Mouse (Mus musculus): ENCODE measurements around the gene Gpc6. TPM values are rescaled to one million over a fixed set of nuclear protein-coding genes. Genes with fewer than 3 reads are reported as not detected.

The Gpc6 gene
- polyA plus RNA-seq, 1 experiment from 2014 or later, result 28.6 TPM

DNA sequence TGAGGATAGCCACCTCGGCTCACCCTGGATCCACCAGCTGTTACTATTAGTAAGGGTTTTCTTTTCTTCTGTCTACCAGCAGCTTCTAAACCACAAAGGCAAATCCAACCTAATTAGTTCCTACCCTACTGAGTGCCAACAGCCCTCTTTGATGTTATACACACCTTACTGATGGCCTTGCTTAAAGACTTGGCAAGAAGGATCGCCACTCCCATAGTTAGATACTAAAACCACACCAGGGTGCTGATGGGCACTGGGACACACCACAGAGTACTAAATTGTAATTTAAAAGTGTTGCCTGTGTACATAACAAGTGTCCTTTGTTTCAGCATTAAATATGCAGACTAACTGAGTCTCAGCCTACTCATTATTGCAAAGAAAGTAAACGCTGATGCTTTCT is 912.6 kb downstream of the Gpc6 start:
- WGBS, result 70% methylated on average over 3 of the region's 3 CpGs
- H3K27me3 ChIP-seq, result no peaks in the 10 kb centered on the region
- no peak overlapping the region for H3K9ac ChIP-seq
- no peaks in the 10 kb centered on the region for H3K36me3 ChIP-seq
- H3K4me1 ChIP-seq, result 0 out of 2 replicates have a peak, but pooled peaks cover 7% of the 10 kb centered on the region
- no peak overlapping the region for H3K4me2 ChIP-seq
- no peak overlapping the region for H3K4me3 ChIP-seq
- no peak overlapping the region for H3K27ac ChIP-seq
- no peak for ATAC-seq (ENCODE audit: borderline replicate concordance, extremely low read depth, low FRiP score, low TSS enrichment)
- no peaks in the 10 kb centered on the region for H3K9me3 ChIP-seq

DNA sequence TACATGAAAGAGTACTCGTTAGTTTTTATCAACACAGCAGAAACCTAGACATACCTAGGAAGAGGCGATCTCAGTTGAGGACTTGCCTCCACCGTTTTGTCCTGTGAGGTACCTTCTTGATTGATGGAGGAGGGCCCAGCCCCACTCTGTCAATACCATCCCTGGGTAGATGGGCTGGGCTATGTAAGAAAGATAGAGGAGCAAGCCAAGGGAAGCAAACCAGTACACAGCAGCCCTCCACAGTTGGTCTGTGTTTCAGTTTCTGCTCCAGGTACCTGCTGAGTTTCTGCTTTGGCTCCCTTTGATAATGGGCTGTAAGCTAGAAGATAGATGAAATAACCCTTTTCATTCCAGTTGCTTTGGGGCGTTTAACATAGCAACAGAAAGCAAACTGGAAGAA is 916.1 kb downstream of the Gpc6 start:
- Histone ChIP-seq H3K27me3 (no peaks in the 10 kb centered on the region), H3K36me3 (no peaks in the 10 kb centered on the region), H3K9ac (no peak overlapping the region), H3K9me3 (no peaks in the 10 kb centered on the region), H3K4me2 (no peak overlapping the region), H3K27ac (no peak overlapping the region), H3K4me3 (no peak overlapping the region), H3K4me1 (peaks cover 7% of the 10 kb centered on the region; the same call in 1 of the 2 replicates)
- WGBS, result 61% methylated on average over 4 of the region's 4 CpGs
- no peak for ATAC-seq (ENCODE audit: borderline replicate concordance, extremely low read depth, low FRiP score, low TSS enrichment)

DNA sequence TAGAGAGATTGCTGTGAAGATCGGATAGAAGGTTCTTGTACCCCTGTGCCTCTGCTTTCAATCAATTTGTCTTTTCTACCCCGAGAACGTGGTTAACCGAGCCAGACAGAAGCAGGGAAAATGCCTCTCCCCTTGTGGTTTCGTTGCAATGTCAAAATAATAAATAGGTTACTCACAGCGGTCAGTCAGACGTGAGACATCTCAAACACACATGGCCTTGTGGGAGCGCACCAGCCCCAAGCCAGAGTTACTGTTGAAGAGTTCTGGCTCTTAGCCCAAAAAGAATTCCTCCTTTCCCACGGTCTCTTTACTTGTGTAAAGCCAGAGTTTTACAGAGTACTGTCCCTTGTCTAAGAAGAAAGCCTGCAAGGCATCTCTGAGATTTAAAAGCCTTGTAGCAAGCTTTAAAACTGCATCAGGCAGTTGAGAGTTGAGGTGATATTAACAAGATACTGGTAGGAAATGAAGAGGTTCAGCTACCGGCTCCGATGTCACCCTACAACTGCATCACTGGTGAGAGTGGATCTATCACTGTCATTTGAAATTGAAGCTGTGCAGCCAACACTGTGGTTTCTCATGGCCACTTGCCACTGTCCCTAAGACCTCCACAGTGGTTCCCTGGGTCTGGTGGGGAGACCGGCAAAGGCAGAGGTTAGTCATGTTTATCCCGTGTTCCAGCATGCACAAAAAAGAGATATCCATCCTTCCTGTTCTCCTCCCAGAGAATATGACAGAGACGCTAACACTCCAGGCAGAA is 916.9 kb downstream of the Gpc6 start:
- Histone ChIP-seq H3K9ac (no peak overlapping the region), H3K9me3 (no peaks in the 10 kb centered on the region), H3K27me3 (no peaks in the 10 kb centered on the region), H3K4me1 (peaks cover 7% of the 10 kb centered on the region; the same call in 1 of the 2 replicates), H3K27ac (no peak overlapping the region; the same call in 1 of the 2 replicates), H3K36me3 (no peaks in the 10 kb centered on the region), H3K4me3 (no peak overlapping the region), H3K4me2 (no peak overlapping the region; the same call in 1 of the 2 replicates)
- WGBS, result 46% methylated on average over 14 of the region's 14 CpGs
- peak; percentile 49; the same call in 1 of the 2 replicates for ATAC-seq (ENCODE audit: borderline replicate concordance, extremely low read depth, low FRiP score, low TSS enrichment)

DNA sequence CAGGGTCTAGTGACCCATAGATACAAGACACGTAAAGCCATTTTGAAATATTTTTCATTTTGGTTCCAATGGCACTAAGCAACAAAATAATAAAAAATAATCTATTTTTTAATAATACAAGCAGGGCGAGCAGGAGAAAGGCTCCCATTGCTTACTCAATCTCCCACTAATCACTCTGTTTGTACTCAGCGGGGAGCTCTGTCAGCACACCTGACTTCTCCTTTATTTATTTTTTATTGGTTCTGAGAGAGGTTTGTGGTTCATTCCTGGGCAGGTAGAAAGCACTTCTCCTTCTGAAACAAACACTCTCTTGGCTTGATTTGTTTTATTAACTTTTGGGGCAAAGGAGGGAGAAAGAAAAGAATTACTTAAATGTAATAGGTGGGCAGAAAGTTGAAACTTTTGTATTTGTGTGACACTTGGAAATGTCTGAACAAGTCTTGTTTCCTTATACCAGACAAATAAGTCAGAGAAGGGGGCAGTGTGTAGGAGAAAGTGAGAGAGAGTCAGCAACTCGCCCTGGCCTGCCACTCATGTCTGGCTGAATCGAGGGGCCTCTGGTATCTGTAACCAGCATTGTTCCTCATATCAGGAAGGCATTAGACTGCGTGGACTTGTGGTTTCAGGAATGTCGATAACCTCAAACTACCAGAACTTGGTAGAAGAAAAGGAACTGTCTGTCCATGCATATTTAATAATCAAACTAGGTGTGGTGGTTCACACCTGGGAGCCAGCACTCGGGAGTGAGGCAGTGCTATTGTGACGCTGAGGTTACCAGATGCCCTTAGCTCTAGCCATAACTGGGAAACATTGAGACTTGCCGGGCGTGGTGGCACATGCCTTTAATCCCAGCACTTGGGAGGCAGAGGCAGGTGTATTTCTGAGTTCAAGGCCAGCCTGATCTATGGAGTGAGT is 924.7 kb downstream of the Gpc6 start:
- Histone ChIP-seq H3K9me3 (no peaks in the 10 kb centered on the region), H3K4me2 (no peak overlapping the region), H3K9ac (no peak overlapping the region), H3K27me3 (no peaks in the 10 kb centered on the region), H3K4me1 (no peaks in the 10 kb centered on the region), H3K36me3 (no peaks in the 10 kb centered on the region), H3K27ac (no peak overlapping the region), H3K4me3 (no peak overlapping the region)
- WGBS, result 67% methylated on average over 11 of the region's 11 CpGs
- ATAC-seq (ENCODE audit: borderline replicate concordance, extremely low read depth, low FRiP score, low TSS enrichment), result no peak

DNA sequence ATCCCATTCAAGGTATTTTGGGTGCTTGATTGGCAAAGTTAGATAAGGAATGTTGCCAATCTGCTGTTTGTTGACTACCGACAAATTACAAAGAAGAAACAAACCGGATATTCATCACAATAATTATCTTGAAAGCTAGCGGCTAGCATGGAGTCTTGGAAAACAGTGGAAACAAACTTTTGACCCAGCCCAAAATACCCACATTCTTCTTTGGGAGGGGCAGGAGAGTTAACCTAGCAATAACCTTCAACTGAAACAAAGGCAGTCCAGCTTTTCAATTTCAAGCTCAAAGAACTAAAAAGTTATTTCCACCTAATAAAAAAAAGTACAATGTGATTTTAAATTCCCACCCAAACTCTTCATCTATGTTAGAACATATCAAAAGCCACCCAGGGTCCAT is 927.2 kb downstream of the Gpc6 start:
- Histone ChIP-seq H3K36me3 (no peaks in the 10 kb centered on the region), H3K4me3 (no peak overlapping the region), H3K9ac (no peak overlapping the region), H3K9me3 (no peaks in the 10 kb centered on the region), H3K4me2 (no peak overlapping the region), H3K27ac (no peak overlapping the region), H3K4me1 (no peaks in the 10 kb centered on the region), H3K27me3 (no peaks in the 10 kb centered on the region)
- no peak for ATAC-seq (ENCODE audit: borderline replicate concordance, extremely low read depth, low FRiP score, low TSS enrichment)
- 82% methylated on average over 3 of the region's 3 CpGs for WGBS

DNA sequence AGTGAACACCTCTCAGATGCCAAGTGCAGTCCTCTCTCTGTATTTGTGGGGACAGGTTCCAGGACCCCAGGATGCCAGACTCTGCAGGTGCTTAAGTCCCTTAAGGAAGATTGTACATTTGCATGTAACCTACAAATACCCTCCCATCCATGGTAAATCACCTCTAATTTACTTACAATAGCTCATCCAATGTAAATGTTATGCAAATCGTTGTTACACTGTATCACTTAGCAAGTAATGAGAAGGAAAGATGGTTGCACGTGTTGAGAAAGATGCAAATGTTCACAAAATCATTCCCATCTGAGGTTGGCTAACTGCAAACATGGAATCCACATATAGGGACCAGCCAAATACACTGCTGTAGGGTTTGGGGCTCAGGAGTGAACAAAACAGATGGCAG is 927.7 kb downstream of the Gpc6 start:
- H3K27ac ChIP-seq, result no peak overlapping the region
- H3K4me2 ChIP-seq, result no peak overlapping the region

DNA sequence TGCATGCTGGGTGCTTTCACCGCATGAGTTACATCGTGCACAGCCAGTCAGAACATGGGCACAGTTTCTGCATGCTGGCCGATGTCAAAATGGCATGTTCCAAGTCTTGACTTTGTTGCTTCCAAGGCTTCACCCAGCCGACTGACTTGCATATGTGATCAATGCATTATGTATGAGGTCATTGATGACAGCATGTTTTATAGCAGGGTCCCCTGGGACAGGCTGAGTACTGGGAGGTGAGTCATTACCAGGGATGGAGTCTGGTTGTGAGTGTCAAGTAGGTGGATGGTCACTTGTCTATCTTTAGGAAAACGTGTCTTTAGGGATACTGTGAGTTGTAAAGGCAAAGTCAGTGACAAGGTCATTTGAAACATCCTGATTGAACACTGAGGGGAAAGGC is 929.4 kb downstream of the Gpc6 start:
- 89% methylated on average over 5 of the region's 5 CpGs for WGBS
- no peak overlapping the region for H3K4me2 ChIP-seq
- no peak for ATAC-seq (ENCODE audit: borderline replicate concordance, extremely low read depth, low FRiP score, low TSS enrichment)
- H3K4me1 ChIP-seq, result no peaks in the 10 kb centered on the region
- H3K9ac ChIP-seq, result no peak overlapping the region
- no peaks in the 10 kb centered on the region for H3K36me3 ChIP-seq
- H3K9me3 ChIP-seq, result no peaks in the 10 kb centered on the region
- H3K27me3 ChIP-seq, result no peaks in the 10 kb centered on the region
- no peak overlapping the region for H3K4me3 ChIP-seq
- no peak overlapping the region for H3K27ac ChIP-seq

More for the DNA sequence above, 927.7 kb downstream of the Gpc6 start:
- WGBS, result 84% methylated on average over 2 of the region's 2 CpGs
- ATAC-seq (ENCODE audit: borderline replicate concordance, extremely low read depth, low FRiP score, low TSS enrichment), result no peak
- Histone ChIP-seq H3K9ac (no peak overlapping the region), H3K9me3 (no peaks in the 10 kb centered on the region), H3K27me3 (no peaks in the 10 kb centered on the region), H3K36me3 (no peaks in the 10 kb centered on the region), H3K4me3 (no peak overlapping the region), H3K4me1 (no peaks in the 10 kb centered on the region)

DNA sequence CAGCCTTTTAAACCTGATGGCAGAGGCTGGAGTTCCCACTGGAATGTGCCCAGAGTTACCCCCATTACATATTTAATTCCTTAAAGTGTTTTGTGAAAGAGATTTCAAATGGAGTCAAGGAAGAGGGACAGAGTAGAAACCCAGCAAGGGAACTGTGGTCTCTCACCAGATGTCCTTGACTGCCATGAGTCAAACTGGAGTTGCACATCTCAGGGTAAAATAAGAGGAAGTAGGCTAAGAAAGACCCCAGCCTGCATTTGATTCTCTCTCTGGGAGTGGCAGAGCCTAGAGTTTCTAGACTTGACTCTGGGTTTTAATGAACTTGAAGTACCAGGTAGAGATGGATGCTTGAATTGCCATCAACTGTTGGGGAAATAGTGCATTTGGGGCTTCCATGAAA is 946.2 kb downstream of the Gpc6 start:
- Histone ChIP-seq H3K4me2 (no peak overlapping the region), H3K36me3 (no peaks in the 10 kb centered on the region), H3K27ac (no peak overlapping the region), H3K9ac (no peak overlapping the region), H3K9me3 (no peaks in the 10 kb centered on the region), H3K4me1 (no peaks in the 10 kb centered on the region), H3K27me3 (no peaks in the 10 kb centered on the region), H3K4me3 (no peak overlapping the region)
- no peak for ATAC-seq (ENCODE audit: borderline replicate concordance, extremely low read depth, low FRiP score, low TSS enrichment)

DNA sequence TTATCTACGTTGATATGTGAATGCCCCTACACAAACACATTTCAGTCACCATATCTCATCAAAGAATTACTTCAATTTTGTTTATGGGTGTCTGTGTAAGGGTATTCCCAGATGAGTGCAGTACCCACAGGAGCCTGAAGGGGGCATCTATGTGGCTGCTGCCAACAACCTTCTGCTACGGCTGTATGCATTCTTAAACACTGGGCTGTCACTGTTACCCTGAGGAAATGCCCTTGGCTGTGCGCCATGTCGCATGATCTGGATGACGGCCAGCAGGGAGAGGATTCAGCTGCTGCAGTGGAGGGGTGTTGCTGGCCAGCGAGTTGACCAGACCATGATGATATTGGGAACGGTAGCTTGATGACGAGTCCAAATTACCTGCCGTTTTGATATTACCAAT is 954.2 kb downstream of the Gpc6 start:
- Histone ChIP-seq H3K9me3 (no peaks in the 10 kb centered on the region), H3K9ac (no peak overlapping the region), H3K4me3 (no peak overlapping the region), H3K27me3 (no peaks in the 10 kb centered on the region), H3K36me3 (no peaks in the 10 kb centered on the region), H3K4me2 (no peak overlapping the region), H3K27ac (no peak overlapping the region), H3K4me1 (peaks cover 5% of the 10 kb centered on the region; the same call in 1 of the 2 replicates)
- WGBS, result 59% methylated on average over 9 of the region's 9 CpGs
- peak; percentile 85; the same call in 1 of the 2 replicates for ATAC-seq (ENCODE audit: borderline replicate concordance, extremely low read depth, low FRiP score, low TSS enrichment)

DNA sequence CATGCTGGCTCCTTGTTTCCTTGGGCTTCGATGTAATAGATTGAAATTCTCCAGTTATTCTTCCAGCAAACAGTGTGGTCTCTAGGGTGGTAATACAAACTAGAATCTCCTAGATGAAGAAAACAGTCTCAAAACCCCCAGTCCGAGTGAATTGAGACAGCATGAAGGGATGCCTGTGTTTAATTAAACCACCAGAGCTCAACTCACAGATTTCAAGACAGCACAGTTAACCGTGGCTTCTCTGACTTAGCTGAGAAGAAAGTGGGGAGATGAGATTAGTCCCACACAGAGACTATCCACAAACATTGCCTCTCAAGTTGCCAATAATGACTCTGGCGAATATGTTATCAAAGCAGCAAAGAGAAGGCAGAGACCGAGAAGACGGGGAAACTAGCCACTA is 956.0 kb downstream of the Gpc6 start:
- H3K27ac ChIP-seq, result no peak overlapping the region
- no peaks in the 10 kb centered on the region for H3K27me3 ChIP-seq
- H3K9ac ChIP-seq, result no peak overlapping the region
- 79% methylated on average over 6 of the region's 6 CpGs for WGBS
- H3K4me3 ChIP-seq, result no peak overlapping the region
- no peaks in the 10 kb centered on the region for H3K36me3 ChIP-seq
- H3K4me2 ChIP-seq, result no peak overlapping the region
- no peaks in the 10 kb centered on the region for H3K9me3 ChIP-seq
- H3K4me1 ChIP-seq, result peaks cover 5% of the 10 kb centered on the region; the same call in 1 of the 2 replicates
- no peak for ATAC-seq (ENCODE audit: borderline replicate concordance, extremely low read depth, low FRiP score, low TSS enrichment)

DNA sequence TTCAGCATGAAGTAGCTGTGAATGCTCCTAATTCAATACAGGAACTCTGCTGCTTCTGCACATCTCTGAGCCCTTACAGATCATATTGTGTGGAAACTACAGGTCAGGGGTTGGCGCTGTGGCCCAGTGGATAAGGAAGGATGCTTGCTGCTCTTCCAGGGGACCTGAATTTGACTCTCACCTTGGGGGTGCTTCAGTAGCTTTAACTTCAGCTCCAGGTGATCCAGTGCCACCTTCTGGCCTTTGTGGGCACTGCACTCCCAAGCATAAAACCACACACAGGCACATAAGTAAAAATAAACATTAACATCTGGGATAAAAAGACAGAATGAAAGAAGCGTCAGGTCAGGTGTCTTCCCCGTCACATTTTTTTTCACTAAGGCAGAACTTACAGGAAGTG is 957.1 kb downstream of the Gpc6 start:
- WGBS, result 54% methylated on average over 3 of the region's 3 CpGs
- Histone ChIP-seq H3K4me3 (no peak overlapping the region), H3K36me3 (no peaks in the 10 kb centered on the region), H3K9ac (no peak overlapping the region), H3K4me2 (no peak overlapping the region), H3K4me1 (peaks cover 5% of the 10 kb centered on the region; the same call in 1 of the 2 replicates), H3K27ac (no peak overlapping the region), H3K9me3 (no peaks in the 10 kb centered on the region), H3K27me3 (no peaks in the 10 kb centered on the region)
- ATAC-seq (ENCODE audit: borderline replicate concordance, extremely low read depth, low FRiP score, low TSS enrichment), result no peak

DNA sequence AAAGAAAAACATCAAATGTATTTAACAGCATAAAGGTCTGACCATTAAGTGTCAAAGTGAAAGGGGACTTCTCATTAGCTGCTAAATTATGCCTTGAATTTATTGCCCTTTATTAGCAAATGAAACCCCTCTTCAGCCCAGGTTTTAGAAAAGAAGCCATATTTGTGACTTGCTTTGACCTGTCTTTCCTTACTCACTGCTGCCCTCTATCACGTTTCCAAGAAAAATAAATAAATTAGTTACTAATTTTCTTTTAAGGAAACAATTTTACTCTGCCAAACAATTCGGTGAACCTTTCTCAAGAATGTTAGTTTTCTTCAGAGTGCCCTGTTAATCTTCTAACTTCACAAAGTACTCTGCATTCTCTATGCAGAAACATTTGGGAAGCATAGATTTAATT is 964.5 kb downstream of the Gpc6 start:
- 39% methylated on average over 2 of the region's 2 CpGs for WGBS
- Histone ChIP-seq H3K4me1 (no peaks in the 10 kb centered on the region), H3K9me3 (no peaks in the 10 kb centered on the region), H3K4me2 (no peak overlapping the region), H3K9ac (no peak overlapping the region), H3K36me3 (no peaks in the 10 kb centered on the region), H3K27me3 (no peaks in the 10 kb centered on the region), H3K4me3 (no peak overlapping the region), H3K27ac (no peak overlapping the region)
- no peak for ATAC-seq (ENCODE audit: borderline replicate concordance, extremely low read depth, low FRiP score, low TSS enrichment)

Measured in lung, embryonic 15.5 days (tissue).